Mouse (Mus musculus): ENCODE results near the gene Pcdh15.

The Pcdh15 gene

DNA sequence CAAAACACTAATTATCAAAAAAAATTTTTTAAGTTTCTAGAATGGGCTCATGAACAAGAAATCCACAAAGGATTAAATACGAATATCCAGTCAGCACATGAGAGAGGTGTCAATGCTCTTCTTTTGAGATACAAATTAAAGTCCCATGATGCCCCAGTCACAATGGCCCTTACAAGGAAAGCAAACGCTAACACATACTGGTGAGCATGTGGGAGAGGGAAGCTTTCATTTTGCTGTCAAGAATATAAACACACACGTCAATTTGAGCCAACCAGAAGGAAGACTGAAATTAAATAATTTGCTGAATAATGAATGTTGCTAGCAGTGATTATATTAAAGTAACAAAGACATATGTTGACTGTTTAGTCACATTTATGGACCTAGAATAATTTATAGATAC is 1470.5 kb downstream of the Pcdh15 start:
- DNase-seq (ENCODE audit: low spot score in 2 of 2) = no peak

GRCm38 (mm10) chr10:74579924-74580323 is 1480.8 kb downstream of the Pcdh15 start:
- DNase-seq (ENCODE audit: low spot score in 2 of 2) = no peak

DNA sequence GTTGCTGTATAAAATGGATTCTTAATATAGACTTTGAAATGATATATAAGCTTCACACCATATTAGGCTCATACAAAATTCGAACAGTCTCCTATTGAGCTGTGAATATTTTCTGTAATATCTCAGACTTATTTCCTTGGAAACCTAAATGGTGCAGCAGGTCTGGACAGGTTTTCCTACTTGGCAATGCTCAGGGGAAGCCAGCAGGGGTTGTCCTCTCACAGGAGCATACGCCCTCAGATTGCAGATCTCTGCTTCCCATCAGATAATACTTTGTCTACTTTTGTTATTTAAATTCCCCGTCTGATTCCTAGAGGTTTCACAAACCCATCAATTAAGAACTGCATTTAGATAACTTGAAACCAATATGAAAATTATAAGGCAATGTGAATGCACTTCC is 1492.7 kb downstream of the Pcdh15 start:
- no peak for DNase-seq (ENCODE audit: low spot score in 2 of 2)

GRCm38 (mm10) chr10:74607683-74608082 is 1508.5 kb downstream of the Pcdh15 start:
- DNase-seq (ENCODE audit: low spot score in 2 of 2) = no peak

- DNase-seq (ENCODE audit: low spot score in 2 of 2) = no peak
Observed at GRCm38 (mm10) chr10:74621837-74622236, 1522.7 kb downstream of the Pcdh15 start.

DNA sequence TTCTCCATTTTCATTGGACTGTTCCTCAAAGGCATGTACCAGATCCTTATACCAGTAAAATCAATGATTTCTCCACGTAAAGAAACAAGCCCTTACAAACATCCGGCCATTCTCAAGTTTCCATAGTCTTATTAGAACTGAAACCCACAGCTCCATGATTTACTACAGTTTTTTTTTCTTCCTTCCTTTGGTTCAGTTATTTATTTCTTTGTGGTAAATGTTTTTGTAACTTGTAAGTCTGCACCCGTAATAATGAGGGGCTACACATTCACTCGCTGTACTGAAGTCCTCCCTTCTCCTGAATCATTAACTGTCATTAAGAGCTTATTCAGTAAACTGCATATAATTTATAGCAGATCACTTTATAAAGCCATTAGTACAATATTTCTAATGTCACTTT is 1526.6 kb downstream of the Pcdh15 start:
- no peak for DNase-seq (ENCODE audit: low spot score in 2 of 2)

DNA sequence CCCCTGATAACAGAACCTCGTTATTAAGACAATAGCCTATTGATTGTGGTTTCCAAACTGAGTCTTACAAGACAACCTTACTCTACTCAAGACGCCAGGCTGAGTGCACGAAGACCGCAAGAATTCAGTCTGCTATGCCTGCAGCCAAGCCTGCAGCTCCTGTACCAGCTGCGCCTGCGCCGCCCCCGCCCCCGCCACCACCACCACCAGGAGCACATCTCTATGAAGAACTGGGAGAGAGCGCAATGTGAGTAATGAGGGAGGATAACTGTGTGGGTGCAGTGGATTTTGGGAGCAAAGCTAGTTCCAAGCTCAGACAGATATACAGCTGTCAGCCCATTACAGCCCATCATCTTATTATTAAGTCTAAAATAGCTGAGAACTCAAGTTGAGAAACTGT is 1527.5 kb downstream of the Pcdh15 start:
- DNase-seq (ENCODE audit: low spot score in 2 of 2) = no peak

DNA sequence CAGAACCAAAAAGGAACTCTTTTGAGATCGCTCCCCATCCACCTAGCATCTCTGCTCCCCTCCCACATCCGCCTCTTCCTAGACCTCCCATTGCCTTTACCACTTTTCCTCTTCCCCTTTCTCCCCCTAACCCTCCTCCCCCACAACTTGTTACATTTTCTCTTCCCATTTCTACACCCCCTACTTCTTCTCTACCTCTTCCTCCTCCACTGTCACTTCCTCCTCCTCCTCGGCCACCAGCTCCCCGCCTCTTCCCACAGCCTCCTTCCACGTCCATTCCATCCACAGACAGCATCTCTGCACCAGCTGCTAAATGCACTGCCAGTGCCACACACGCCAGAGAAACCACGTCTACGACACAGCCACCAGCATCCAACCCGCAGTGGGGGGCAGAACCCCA is 1532.2 kb downstream of the Pcdh15 start:
- DNase-seq (ENCODE audit: low spot score in 2 of 2) = no peak

- no peak for DNase-seq (ENCODE audit: low spot score in 2 of 2)
Observed at GRCm38 (mm10) chr10:74637040-74637439, 1537.9 kb downstream of the Pcdh15 start.

DNA sequence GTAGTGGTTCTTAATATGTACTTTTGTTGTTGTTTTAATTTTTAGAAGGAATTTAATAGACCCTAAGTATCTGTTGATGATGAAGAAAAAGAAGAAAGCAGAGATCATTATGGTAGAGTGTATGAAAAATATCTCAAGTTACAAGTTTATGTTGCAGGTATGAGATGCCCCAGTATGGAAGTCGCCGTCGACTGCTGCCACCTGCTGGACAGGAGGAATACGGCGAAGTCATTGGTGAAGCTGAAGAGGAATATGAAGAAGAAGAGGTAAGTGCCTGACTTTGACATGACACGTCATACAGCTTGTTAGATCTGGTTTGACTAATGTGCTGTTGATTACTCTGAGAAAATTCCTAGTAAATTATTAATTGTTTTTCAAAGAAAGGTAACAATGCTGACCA is 1543.0 kb downstream of the Pcdh15 start:
- DNase-seq (ENCODE audit: low spot score in 2 of 2) = no peak

DNA sequence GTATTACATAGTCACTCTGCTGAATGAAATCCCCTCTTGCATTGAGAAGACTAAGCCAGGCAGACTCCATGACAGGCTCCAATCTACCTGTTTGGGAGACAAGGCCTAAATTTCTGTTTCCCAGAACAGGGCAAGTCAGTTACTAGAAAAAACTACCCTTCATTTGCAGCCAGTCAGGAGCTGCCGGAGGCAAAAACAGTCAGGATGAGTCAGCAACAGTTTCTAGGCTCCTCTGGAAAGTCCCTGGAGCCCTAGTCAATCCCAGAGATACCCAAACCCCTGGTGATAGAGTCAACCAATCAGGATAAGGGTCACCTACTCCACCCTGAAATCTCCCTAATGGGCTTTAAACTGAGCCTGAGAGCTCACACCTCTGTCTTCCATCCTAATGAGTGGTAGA is 1564.0 kb downstream of the Pcdh15 start:
- DNase-seq (ENCODE audit: low spot score in 2 of 2) = no peak

GRCm38 (mm10) chr10:74680016-74680491 is 1580.9 kb downstream of the Pcdh15 start:
- DNase-seq (ENCODE audit: low spot score in 2 of 2) = no peak

DNA sequence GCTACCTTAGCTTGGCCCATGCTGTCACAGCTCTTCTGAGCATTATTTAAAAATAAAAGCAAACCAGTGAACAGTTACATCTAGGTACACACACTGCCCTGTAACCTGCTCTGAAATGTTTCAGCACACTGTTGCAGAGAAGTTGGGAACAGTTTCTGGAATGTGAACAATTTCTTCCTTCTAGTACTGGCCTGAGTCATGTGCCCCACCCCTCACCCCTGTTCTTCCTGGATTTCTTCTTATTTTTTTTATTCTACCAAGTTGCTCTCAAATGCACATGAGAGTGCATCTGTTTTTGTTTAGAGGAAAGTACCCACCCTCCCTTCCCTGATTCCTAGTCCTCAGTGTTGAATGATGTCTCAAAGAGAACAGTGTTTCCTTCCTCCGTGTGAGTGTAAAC is 1581.4 kb downstream of the Pcdh15 start:
- no peak for DNase-seq (ENCODE audit: low spot score in 2 of 2)

Measured in urinary bladder, postnatal 4 days (tissue).